Mouse (Mus musculus) embryo, embryonic 9.5 days (tissue): ENCODE measurements at regions not wholly inside any gene's neighbourhood (a gene's known extent, or its start where the extent isn't known, plus 50 kb on each side); places are given as distances from the start of the nearest gene placed in this dataset.

ENCODE experiments used
- DNase-seq: peaks from one replicate; pipeline ENCODE4 v3.0.0-alpha.2; 2017; ENCODE audit errors: extremely low spot score

GRCm38 (mm10) chr1:144317560-144317959, 68.5 kb upstream of the Rgs1 start:
- no peak for DNase-seq

GRCm38 (mm10) chr1:144316251-144316650, 67.2 kb upstream of the Rgs1 start:
- no peak for DNase-seq

DNA sequence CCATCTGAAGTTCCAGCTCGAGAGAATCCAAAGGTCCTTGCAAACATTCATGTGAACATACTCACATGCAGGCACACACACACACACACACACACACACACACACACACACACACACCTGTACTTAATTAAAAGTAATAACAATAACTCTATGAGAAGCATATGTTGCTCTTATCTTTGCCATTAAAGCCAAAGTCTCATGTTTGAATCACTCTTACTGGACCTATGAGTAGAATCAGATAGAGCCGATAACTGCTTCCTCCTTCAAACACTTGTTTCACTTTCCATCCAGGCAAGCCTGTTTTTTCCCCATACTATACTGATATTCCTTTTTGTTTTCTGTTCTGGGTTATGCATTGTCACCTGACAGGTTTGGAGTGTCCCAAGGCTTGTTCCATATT, 65.3 kb upstream of the Rgs1 start:
- DNase-seq = no peak

- DNase-seq = no peak
Observed at GRCm38 (mm10) chr1:144313318-144313717, 64.3 kb upstream of the Rgs1 start.

- DNase-seq = no peak
Observed at GRCm38 (mm10) chr1:144309901-144310300, 60.9 kb upstream of the Rgs1 start.

DNA sequence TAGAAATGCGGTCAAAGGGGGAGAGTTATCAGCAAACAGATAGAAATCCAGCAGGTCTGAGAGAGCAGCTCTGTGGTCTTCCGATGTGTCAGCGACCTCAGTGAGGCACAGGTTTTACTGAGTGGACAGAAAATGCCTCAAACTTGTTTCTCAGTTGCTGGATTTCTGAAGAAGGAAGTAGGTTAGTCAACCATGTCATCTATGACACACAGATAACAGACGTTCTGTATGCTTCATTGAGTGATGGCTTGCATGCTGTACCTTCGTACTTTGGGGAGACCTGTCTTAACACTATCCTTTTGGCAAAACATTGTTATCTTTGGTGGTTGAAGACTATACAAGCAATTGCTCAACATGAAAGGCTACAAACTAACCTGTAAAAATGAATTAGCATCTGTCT, 59.3 kb upstream of the Rgs1 start:
- no peak for DNase-seq

GRCm38 (mm10) chr1:144307854-144308285, 58.8 kb upstream of the Rgs1 start:
- DNase-seq = no peak

- no peak for DNase-seq
Observed at GRCm38 (mm10) chr1:144307017-144307853, 58.2 kb upstream of the Rgs1 start.

DNA sequence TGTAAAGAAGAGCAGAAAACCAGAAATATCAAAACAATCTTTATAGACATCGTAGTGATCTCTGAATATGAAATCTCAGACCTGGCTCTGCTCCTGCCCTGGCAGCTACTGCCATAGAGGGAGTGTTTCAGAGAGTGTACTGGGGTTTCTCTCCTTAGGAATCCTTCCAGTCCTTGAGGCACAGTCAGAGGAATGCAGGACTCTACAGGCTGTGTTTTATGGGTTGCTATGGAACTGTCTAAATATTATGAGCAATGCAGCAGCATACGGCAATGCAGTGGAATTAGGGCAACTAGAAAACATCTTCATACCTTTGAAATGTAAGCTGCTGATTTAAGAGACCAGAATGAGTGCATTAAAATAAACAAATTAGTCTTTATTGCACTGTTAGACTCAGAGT, 57.2 kb upstream of the Rgs1 start:
- no peak for DNase-seq

DNA sequence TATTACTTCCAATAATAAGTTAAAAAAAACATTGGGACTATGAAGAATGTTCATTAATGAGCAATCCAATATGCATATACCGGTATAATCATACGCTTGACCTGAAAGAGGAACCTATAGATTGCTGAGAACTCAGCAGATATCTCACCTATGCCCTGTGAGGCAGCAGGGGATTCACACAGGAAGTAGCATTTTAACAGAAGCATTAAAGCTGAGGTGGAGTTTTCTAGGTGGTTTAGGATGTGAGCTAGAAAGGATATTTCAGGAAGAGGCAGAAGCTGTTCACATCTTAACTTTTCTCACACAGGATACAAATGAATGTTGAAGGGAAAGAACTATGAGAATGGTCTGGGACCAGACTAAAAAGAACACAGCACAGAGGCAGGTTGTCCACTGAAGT, 51.6 kb upstream of the Rgs1 start:
- DNase-seq = no peak
